Mouse (Mus musculus): ENCODE data around the gene Fer. TPM values are rescaled to one million over a fixed set of nuclear protein-coding genes. Genes with fewer than 3 reads are reported as not detected.
A peak's percentile ranks its signal among the peaks of the same experiment; 100 is the strongest.

Fer gene
- polyA plus RNA-seq, 1 experiment from 2014 or later: 34.0 TPM

DNA sequence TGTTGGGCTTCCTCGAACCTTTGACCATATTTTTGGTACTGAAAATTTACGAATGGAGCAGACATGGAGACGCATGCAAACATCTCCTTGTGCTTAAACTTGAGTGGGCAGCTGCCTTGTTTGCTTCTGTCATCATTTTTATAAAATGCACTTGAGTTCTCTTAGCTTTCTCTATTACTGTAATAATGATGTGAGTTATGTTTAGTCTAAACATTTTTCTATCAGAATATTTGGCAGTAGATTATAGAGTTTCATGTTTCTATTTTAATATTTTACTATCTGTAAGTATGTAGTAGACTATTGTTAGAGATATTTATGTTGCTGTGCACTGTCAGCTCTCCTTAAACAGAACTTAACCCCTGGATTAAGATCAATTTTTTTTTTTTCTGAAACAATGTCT is 128.3 kb downstream of the Fer start:
- H3K36me3 ChIP-seq: no peaks in the 10 kb centered on the region
- no peaks in the 10 kb centered on the region for H3K4me1 ChIP-seq (replicated peaks)
- H3K4me3 ChIP-seq: no peak overlapping the region
- no peaks in the 10 kb centered on the region for H3K9me3 ChIP-seq
- no peak overlapping the region for H3K9ac ChIP-seq
- H3K27ac ChIP-seq (replicated peaks): no peak overlapping the region
- no peak overlapping the region for H3K4me2 ChIP-seq
- ATAC-seq (ENCODE audit: low read depth): no peak
- WGBS: 92% methylated on average over 3 of the region's 3 CpGs
- H3K27me3 ChIP-seq: no peaks in the 10 kb centered on the region

DNA sequence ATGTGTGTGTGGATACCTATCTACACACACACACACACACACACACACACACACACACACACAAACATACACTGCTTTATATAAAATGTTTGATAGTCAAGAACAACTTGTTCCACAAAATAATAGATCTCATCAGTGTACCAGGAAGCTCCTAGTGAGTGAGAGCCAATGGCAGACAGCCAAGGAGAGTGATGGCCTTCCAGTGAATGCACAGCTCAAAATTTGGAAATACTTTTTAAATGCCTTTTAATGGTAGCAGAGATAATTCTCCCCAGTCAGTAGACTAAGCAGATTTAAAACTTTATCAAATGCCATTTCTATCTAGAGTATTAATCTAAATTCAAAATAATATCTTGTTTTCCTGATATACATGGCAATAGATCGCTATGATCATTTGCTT is 133.1 kb downstream of the Fer start:
- WGBS: 98% methylated on average over 1 of the region's 1 CpGs
- Histone ChIP-seq H3K9me3 (no peaks in the 10 kb centered on the region), H3K9ac (no peak overlapping the region), H3K4me2 (no peak overlapping the region), H3K4me1 (replicated peaks) (no peaks in the 10 kb centered on the region), H3K27me3 (no peaks in the 10 kb centered on the region), H3K27ac (replicated peaks) (no peak overlapping the region), H3K36me3 (no peaks in the 10 kb centered on the region), H3K4me3 (no peak overlapping the region)
- no peak for ATAC-seq (ENCODE audit: low read depth)

DNA sequence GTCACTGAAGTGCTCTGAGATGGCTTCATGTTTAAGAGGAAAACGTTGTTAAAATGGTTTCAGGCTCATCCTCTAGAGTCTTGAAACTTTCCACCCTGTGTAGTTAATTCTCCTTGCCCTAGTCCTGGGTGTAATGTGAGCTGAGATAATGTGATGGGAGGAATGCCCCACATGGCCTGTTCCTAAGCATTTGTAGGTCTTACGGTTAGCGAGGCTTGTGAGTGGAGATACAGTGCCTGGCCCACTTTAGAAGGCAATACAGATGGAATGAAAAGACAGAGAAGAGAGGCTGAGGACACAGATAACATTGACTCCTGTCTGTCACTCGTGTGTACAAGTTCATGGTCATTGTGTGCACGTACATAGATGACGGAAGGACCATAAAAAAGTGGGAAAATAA is 134.8 kb downstream of the Fer start:
- H3K27me3 ChIP-seq: no peaks in the 10 kb centered on the region

DNA sequence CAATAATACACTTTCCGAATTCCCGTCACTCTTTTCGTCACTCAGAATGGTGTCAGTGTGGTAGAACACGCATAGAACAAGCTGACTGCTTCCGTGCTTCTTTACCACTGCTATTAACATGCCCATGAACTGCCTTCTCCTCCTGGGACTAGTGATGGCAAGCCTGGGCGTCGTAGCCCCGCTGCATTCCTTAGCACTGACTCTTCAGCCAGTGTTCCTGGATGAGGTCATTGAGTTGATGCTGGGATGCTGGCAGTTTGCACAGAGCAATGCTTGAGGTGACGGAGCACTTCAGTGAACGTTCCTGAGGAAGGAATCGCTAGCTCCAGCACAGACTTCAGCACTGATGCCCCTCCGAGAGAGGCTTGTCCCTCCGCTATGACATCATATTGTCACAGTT is 140.6 kb downstream of the Fer start:
- WGBS: 75% methylated on average over 13 of the region's 13 CpGs

More for the DNA sequence above, 134.8 kb downstream of the Fer start:
- Histone ChIP-seq H3K4me1 (replicated peaks) (no peaks in the 10 kb centered on the region), H3K4me2 (no peak overlapping the region), H3K9ac (no peak overlapping the region), H3K36me3 (no peaks in the 10 kb centered on the region), H3K9me3 (no peaks in the 10 kb centered on the region), H3K4me3 (no peak overlapping the region), H3K27ac (replicated peaks) (no peak overlapping the region)
- 90% methylated on average over 6 of the region's 6 CpGs for WGBS
- no peak for ATAC-seq (ENCODE audit: low read depth)

DNA sequence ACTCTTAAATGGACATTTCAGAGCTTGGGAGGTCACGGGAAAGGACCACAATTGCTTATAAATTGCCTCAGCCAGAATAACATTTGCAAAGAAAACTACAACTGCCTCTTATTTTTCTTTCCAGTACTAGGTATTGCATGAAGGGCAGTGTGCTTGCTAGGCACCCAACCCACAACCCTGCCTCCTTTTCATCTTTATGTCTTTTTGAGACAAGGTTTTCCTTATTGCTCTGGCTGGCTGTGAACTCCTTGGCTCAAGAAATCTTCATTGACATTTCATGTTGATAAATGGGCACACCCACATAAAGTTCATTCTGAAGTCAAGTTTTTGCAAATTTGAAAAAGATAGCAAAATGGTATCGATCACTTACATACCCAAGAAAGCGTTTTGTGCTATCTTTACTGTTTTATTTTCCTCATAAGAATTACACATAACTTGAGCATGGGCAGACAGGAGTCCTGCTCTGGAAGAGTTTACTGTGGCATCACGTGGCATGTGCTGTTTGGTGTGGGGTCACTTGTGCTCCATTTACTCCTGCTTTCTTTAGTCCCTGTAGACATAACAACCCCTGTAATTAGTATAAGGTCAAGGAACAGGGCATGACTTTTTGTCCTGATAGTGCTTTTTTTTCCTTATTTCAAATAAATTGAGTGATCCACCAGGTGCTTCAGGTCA is 142.8 kb downstream of the Fer start:
- Histone ChIP-seq H3K4me3 (no peak overlapping the region), H3K4me2 (no peak overlapping the region), H3K27ac (replicated peaks) (no peak overlapping the region), H3K9ac (no peak overlapping the region), H3K9me3 (no peaks in the 10 kb centered on the region), H3K4me1 (replicated peaks) (0 out of 2 replicates have a peak, but pooled peaks cover 3% of the 10 kb centered on the region), H3K27me3 (no peaks in the 10 kb centered on the region), H3K36me3 (no peaks in the 10 kb centered on the region)
- ATAC-seq (ENCODE audit: low read depth): no peak
- WGBS: 83% methylated on average over 4 of the region's 4 CpGs

More for the DNA sequence above, 140.6 kb downstream of the Fer start:
- H3K9me3 ChIP-seq: no peaks in the 10 kb centered on the region
- no peaks in the 10 kb centered on the region for H3K36me3 ChIP-seq
- H3K4me1 ChIP-seq (replicated peaks): 0 out of 2 replicates have a peak, but pooled peaks cover 3% of the 10 kb centered on the region
- no peaks in the 10 kb centered on the region for H3K27me3 ChIP-seq
- no peak overlapping the region for H3K4me2 ChIP-seq
- H3K27ac ChIP-seq (replicated peaks): no peak overlapping the region
- H3K4me3 ChIP-seq: no peak overlapping the region
- no peak overlapping the region for H3K9ac ChIP-seq
- no peak for ATAC-seq (ENCODE audit: low read depth)

DNA sequence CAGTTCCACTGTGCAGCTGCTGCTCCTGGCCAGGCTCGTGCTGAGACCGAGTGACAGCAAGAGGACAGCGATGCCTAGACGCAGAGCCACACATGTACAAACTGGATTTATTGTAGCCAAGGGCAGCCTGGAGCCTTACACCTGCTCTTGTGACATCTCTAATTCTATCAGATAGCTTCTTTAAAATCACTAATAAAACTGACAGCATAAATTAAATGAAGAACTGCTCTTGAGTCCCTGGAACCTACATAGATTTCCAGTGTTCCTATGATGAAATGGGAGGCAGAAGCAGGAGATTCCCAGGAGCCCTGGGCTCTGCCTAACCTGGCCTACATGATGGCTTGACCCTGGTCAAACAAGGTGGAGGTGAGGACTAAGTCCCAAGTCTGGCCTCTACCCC is 153.7 kb downstream of the Fer start:
- Histone ChIP-seq H3K4me1 (replicated peaks) (no peaks in the 10 kb centered on the region), H3K9ac (no peak overlapping the region), H3K4me3 (no peak overlapping the region), H3K4me2 (no peak overlapping the region), H3K27me3 (no peaks in the 10 kb centered on the region), H3K36me3 (no peaks in the 10 kb centered on the region), H3K27ac (replicated peaks) (no peak overlapping the region), H3K9me3 (no peaks in the 10 kb centered on the region)
- 69% methylated on average over 4 of the region's 4 CpGs for WGBS
- no peak for ATAC-seq (ENCODE audit: low read depth)

DNA sequence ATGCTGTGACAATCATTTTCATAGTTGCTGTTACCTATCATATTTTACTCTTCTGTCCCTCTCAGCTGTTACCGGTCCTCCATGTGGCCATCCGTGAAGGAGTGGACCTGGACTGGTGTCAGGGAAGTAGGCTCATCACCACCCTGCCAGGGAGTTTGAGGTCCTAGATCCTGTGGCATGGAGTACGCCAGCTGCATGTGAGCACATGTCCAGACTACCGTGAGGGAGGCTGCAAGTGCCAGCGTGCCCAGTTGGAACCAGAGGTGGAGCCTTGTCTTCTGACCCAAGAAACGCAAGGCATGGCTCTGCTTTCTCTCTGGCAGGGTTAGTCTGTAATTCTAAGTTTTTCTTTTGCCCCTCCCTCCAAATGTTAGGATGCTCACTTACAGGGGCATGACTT is 155.4 kb downstream of the Fer start:
- Histone ChIP-seq H3K9ac (no peak overlapping the region), H3K4me3 (no peak overlapping the region), H3K4me2 (no peak overlapping the region), H3K9me3 (no peaks in the 10 kb centered on the region), H3K27ac (replicated peaks) (no peak overlapping the region), H3K27me3 (no peaks in the 10 kb centered on the region), H3K4me1 (replicated peaks) (no peaks in the 10 kb centered on the region), H3K36me3 (no peaks in the 10 kb centered on the region)
- no peak for ATAC-seq (ENCODE audit: low read depth)
- 94% methylated on average over 6 of the region's 6 CpGs for WGBS

DNA sequence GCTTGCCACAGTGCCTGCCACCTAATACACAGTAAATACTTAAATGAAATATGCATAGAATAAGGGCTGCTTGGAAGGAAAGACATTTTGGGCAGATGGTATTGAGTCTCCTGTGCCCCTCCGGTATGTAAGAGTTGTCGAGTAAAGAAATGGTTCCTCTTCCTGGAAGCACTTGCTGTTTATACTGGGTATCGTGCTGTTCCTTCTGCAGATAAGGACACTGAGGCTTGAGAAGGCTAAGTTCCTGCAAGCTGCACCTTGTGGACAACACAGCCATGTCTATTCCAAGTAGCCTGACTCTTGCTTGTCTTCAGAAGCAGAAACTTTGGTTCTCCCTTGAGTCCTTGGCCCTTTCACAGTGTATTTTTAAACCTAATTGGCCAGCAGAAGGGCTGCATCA is 156.0 kb downstream of the Fer start:
- Histone ChIP-seq H3K4me3 (no peak overlapping the region), H3K9ac (no peak overlapping the region), H3K27ac (replicated peaks) (no peak overlapping the region), H3K9me3 (no peaks in the 10 kb centered on the region), H3K4me2 (no peak overlapping the region), H3K36me3 (no peaks in the 10 kb centered on the region), H3K27me3 (no peaks in the 10 kb centered on the region), H3K4me1 (replicated peaks) (no peaks in the 10 kb centered on the region)
- no peak for ATAC-seq (ENCODE audit: low read depth)
- 93% methylated on average over 3 of the region's 3 CpGs for WGBS

DNA sequence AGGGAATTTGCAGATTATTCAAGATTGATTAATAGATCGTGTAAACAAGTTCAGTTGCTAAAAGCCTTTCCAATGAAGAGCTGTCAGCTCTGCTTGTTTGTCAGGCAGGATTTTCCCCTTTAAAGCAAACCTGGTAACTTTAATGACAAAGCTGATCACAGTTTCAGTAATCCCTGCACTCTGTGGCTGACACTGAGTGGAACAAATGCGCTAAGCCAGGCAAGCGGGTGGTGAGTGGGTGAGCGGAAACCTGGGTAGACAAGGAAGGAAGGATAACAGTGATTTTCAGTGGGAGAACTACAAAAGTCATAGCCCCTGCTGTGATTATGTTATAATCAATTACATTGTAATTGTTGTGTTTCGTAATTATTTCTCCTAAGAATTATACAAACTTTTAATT is 156.8 kb downstream of the Fer start:
- 71% methylated on average over 5 of the region's 5 CpGs for WGBS
- no peak for ATAC-seq (ENCODE audit: low read depth)
- Histone ChIP-seq H3K4me2 (no peak overlapping the region), H3K27me3 (no peaks in the 10 kb centered on the region), H3K4me1 (replicated peaks) (no peaks in the 10 kb centered on the region), H3K27ac (replicated peaks) (no peak overlapping the region), H3K9ac (no peak overlapping the region), H3K9me3 (no peaks in the 10 kb centered on the region), H3K4me3 (no peak overlapping the region), H3K36me3 (no peaks in the 10 kb centered on the region)

DNA sequence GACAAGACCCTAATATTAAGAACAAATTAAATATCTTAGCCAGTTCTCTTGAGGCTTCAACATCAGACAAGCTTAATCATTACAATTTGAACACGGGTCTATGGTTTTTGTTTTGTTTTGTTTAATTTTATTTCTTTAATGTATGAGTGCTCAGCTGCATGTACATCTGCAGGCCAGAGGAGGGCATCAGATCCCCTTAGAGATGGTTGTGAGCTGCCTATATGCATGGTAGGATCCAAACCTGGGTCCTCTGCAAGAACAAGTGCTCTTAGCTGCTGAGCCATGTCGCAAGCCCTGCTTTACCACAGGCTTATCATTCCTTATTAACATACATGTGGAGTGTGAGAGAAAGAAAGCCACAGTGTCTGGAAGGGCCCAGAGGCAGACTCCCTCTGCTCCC is 163.6 kb downstream of the Fer start:
- WGBS: 71% methylated on average over 2 of the region's 2 CpGs
- Histone ChIP-seq H3K27me3 (no peaks in the 10 kb centered on the region), H3K4me3 (no peak overlapping the region), H3K9ac (no peak overlapping the region), H3K36me3 (no peaks in the 10 kb centered on the region), H3K4me2 (no peak overlapping the region), H3K27ac (replicated peaks) (no peak overlapping the region), H3K4me1 (replicated peaks) (no peaks in the 10 kb centered on the region), H3K9me3 (no peaks in the 10 kb centered on the region)
- no peak for ATAC-seq (ENCODE audit: low read depth)

DNA sequence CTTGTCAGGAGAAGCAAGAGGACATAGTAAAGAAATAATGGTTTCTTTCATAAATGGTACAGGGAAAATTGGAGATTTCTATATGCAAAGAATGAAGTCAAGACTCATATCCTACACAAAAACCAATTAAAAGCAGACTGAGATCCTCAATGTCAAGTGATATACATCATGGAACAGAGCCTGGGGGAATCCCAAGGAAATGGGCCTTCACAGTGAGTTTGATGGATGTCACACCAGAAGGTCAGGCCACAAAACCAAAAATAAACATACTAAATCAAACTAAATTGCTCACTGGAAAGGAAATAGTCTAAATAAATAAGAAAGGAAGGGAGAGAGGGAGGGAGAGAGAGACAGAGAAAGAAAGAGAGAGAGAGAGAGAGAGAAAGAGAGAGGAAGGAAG is 178.9 kb downstream of the Fer start:
- H3K27me3 ChIP-seq: no peaks in the 10 kb centered on the region
- peaks cover 10% of the 10 kb centered on the region for H3K4me1 ChIP-seq (replicated peaks)
- H3K36me3 ChIP-seq: peaks cover 13% of the 10 kb centered on the region
- H3K9ac ChIP-seq: no peak overlapping the region
- H3K4me2 ChIP-seq: no peak overlapping the region
- no peak overlapping the region for H3K27ac ChIP-seq (replicated peaks)
- no peaks in the 10 kb centered on the region for H3K9me3 ChIP-seq
- H3K4me3 ChIP-seq: no peak overlapping the region
- ATAC-seq (ENCODE audit: low read depth): no peak

DNA sequence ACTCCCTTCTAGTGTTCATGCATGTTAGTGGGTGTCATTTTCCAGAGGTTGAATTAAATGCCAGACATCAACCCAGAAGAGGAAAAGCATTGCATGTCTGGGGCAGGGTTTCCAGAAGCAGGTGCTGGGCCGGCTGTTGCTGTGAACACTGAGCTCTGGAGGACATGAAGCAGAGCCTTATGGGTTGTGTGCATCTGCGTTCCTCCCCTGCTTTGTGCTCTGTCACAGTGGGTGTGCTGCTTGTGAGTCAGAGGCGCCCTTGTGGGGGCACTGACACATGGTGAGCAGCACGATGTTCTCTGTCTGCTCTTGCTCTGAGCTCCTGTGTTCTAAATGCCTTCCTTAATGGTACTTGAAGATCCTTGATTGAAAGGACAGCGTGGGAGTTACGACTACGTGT is 182.5 kb downstream of the Fer start:
- Histone ChIP-seq H3K27ac (replicated peaks) (0 out of 2 replicates have a peak overlapping the region, but pooled peaks have one; percentile 13), H3K36me3 (no peaks in the 10 kb centered on the region), H3K9ac (no peak overlapping the region), H3K27me3 (no peaks in the 10 kb centered on the region), H3K4me3 (no peak overlapping the region), H3K9me3 (no peaks in the 10 kb centered on the region), H3K4me2 (no peak overlapping the region), H3K4me1 (replicated peaks) (peaks cover 10% of the 10 kb centered on the region)
- no peak for ATAC-seq (ENCODE audit: low read depth)
- WGBS: 49% methylated on average over 7 of the region's 7 CpGs

DNA sequence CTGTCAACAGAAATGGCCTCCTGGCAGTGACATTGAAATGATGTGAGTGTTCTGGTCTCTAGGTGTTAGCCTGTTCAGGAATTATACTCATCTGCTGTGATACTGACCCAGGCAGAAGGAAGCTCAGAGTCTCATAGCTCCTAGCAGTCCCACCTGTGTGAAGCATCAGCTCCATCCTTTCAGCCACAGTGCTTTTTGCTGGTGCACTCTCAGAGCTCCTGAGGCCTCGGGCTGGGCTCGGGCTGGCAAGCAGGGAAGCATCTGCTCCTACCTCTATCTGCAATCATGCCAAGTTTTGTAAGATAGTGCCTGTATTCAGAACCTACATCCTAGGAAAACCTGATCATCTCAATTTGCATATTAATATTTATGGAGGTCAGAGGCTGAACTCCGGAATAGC is 183.7 kb downstream of the Fer start:
- 85% methylated on average over 3 of the region's 3 CpGs for WGBS
- H3K4me2 ChIP-seq: no peak overlapping the region

More for the DNA sequence above, 183.7 kb downstream of the Fer start:
- no peaks in the 10 kb centered on the region for H3K9me3 ChIP-seq
- no peaks in the 10 kb centered on the region for H3K36me3 ChIP-seq
- H3K27me3 ChIP-seq: no peaks in the 10 kb centered on the region
- H3K4me1 ChIP-seq (replicated peaks): peaks cover 10% of the 10 kb centered on the region
- H3K27ac ChIP-seq (replicated peaks): no peak overlapping the region
- ATAC-seq (ENCODE audit: low read depth): no peak
- no peak overlapping the region for H3K9ac ChIP-seq
- H3K4me3 ChIP-seq: no peak overlapping the region

Data from neural tube, embryonic 13.5 days (tissue).